14 mouse cellular contexts compared by ENCODE assay signal in the genomic region with DNA sequence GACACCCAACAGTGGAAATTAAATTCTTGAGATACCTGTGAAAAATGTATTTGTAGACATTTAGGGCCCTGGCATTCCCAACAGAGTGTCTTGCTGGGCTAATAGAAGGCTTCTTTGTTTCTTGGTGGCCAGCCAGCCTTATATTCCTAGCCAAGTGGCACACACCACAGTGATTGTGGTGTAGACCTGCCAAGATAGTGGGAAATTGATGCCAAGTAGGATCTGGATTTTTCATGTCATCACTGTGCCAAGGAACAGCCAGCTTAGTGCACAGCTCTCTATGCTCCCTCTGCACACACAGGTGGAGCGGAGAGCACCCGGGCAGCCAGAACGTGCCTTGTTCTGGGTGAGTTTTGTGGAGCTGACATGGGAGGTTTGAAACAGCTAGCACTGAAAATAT. TPM values are rescaled to one million over a fixed set of nuclear protein-coding genes. Genes with fewer than 3 reads are reported as not detected.
DNase-seq lines count a peak whose midpoint lies in the region; ATAC-seq and TF ChIP-seq lines count a peak whose summit lies in the region.
"Had no signal": no experiment of that assay in that cellular context is flagged by ENCODE, and none has a peak within 500 bp of the region (broad histone marks: within the 10 kb centered on the region; RNA-seq: fewer than 3 reads in every experiment).

No protein-coding gene starts in this region.

- H3K9me3 ChIP-seq in forebrain, embryonic 15.5 days, result peaks cover 8% of the 10 kb centered on the region; the same call in 1 of the 2 replicates
- H3K9me3 ChIP-seq in forebrain, embryonic 10.5 days, result peaks cover 8% of the 10 kb centered on the region; the same call in 1 of the 2 replicates
- H3K9me3 ChIP-seq in midbrain, postnatal 0 days (ENCODE audit: low read length), result peaks cover 5% of the 10 kb centered on the region
- H3K9me3 ChIP-seq in midbrain, embryonic 13.5 days, result no peaks in the 10 kb centered on the region; the same call in 1 of the 2 replicates
- H3K9me3 ChIP-seq in limb, embryonic 10.5 days (replicated peaks), result no peaks in the 10 kb centered on the region
- H3K9me3 ChIP-seq: embryonic facial prominence, embryonic 15.5 days; heart, embryonic 15.5 days; lung, embryonic 15.5 days; stomach, embryonic 15.5 days had no signal

- H3K4me2 ChIP-seq in forebrain, embryonic 15.5 days (replicated peaks), result no peak overlapping the region
- H3K4me2 ChIP-seq in midbrain, postnatal 0 days (ENCODE audit: low read depth, low read length, poor library complexity, severe bottlenecking), result no peak overlapping the region
- no peak overlapping the region for H3K4me2 ChIP-seq in midbrain, embryonic 13.5 days (replicated peaks)
- H3K4me2 ChIP-seq: embryonic facial prominence, embryonic 15.5 days; heart, embryonic 15.5 days; lung, embryonic 15.5 days; stomach, embryonic 15.5 days had no signal

- peaks cover 26% of the 10 kb centered on the region for H3K4me1 ChIP-seq in forebrain, embryonic 15.5 days
- H3K4me1 ChIP-seq in forebrain, embryonic 10.5 days, result peaks cover 13% of the 10 kb centered on the region
- 0 out of 2 replicates have a peak, but pooled peaks cover 5% of the 10 kb centered on the region for H3K4me1 ChIP-seq in midbrain, postnatal 0 days (ENCODE audit: insufficient read depth, low read length)
- H3K4me1 ChIP-seq in midbrain, embryonic 13.5 days (replicated peaks), result peaks cover 4% of the 10 kb centered on the region; the same call in 1 of the 2 replicates
- H3K4me1 ChIP-seq in limb, embryonic 10.5 days, result peaks cover 8% of the 10 kb centered on the region
- H3K4me1 ChIP-seq: stomach, embryonic 15.5 days had no signal

- no peak overlapping the region for H3K27ac ChIP-seq in forebrain, embryonic 15.5 days (replicated peaks)
- H3K27ac ChIP-seq in forebrain, embryonic 10.5 days, result no peak overlapping the region
- no peak overlapping the region for H3K27ac ChIP-seq in midbrain, postnatal 0 days (ENCODE audit: low read depth, low read length)
- H3K27ac ChIP-seq in midbrain, embryonic 13.5 days, result no peak overlapping the region
- no peak overlapping the region for H3K27ac ChIP-seq in layer of hippocampus, adult 2 months
- no peak overlapping the region for H3K27ac ChIP-seq in limb, embryonic 10.5 days
- H3K27ac ChIP-seq: embryonic facial prominence, embryonic 15.5 days; heart, embryonic 15.5 days; lung, embryonic 15.5 days; stomach, embryonic 15.5 days had no signal

- 61% methylated on average over 3 of the region's 3 CpGs for WGBS in forebrain, embryonic 15.5 days
- WGBS in forebrain, embryonic 10.5 days, result 96% methylated on average over 3 of the region's 3 CpGs
- WGBS in midbrain, postnatal 0 days, result 68% methylated on average over 3 of the region's 3 CpGs
- 91% methylated on average over 3 of the region's 3 CpGs for WGBS in midbrain, embryonic 13.5 days
- WGBS in limb, embryonic 10.5 days, result 91% methylated on average over 3 of the region's 3 CpGs

- no peak for DNase-seq in forebrain, embryonic 10.5 days (ENCODE audit: extremely low spot score, low spot score)
- DNase-seq in midbrain, postnatal 0 days (ENCODE audit: low spot score), result peak; percentile 71
- peak; percentile 42 to 51 for DNase-seq in layer of hippocampus, adult 2 months (ENCODE audit: low spot score in 2 of 2)
- DNase-seq in embryo, embryonic 10 days (ENCODE audit: low spot score), result no peak
- no peak for DNase-seq in limb, embryonic 10.5 days (ENCODE audit: low spot score)
- no peak for DNase-seq in testis, postnatal 14 days (ENCODE audit: low spot score)
- DNase-seq: kidney, adult 11 months had no signal

- no peak overlapping the region for H3K9ac ChIP-seq in forebrain, embryonic 15.5 days (replicated peaks)
- H3K9ac ChIP-seq in midbrain, postnatal 0 days (replicated peaks; ENCODE audit: low read length, poor library complexity, severe bottlenecking), result no peak overlapping the region
- H3K9ac ChIP-seq in midbrain, embryonic 13.5 days (replicated peaks), result no peak overlapping the region
- H3K9ac ChIP-seq: embryonic facial prominence, embryonic 15.5 days; heart, embryonic 15.5 days; lung, embryonic 15.5 days; stomach, embryonic 15.5 days had no signal

- no peak for TF ChIP-seq CTCF in midbrain, postnatal 0 days (IDR thresholded peaks at IDR 0.05)
- TF ChIP-seq CTCF in layer of hippocampus, adult 2 months (conservative IDR thresholded peaks at IDR 0.05), result no peak

- no peaks in the 10 kb centered on the region for H3K27me3 ChIP-seq in forebrain, embryonic 15.5 days
- H3K27me3 ChIP-seq in forebrain, embryonic 10.5 days (ENCODE audit: poor library complexity, severe bottlenecking), result no peaks in the 10 kb centered on the region
- H3K27me3 ChIP-seq in midbrain, postnatal 0 days (ENCODE audit: insufficient read depth, low read length), result no peaks in the 10 kb centered on the region
- no peaks in the 10 kb centered on the region for H3K27me3 ChIP-seq in midbrain, embryonic 13.5 days
- no peaks in the 10 kb centered on the region for H3K27me3 ChIP-seq in limb, embryonic 10.5 days (ENCODE audit: low read depth, poor library complexity, severe bottlenecking)
- H3K27me3 ChIP-seq: embryonic facial prominence, embryonic 15.5 days; heart, embryonic 15.5 days; stomach, embryonic 15.5 days had no signal

- peak; percentile 80 for ATAC-seq in forebrain, embryonic 15.5 days (replicated peaks)
- no peak for ATAC-seq in midbrain, postnatal 0 days (ENCODE audit: low FRiP score)
- ATAC-seq in midbrain, embryonic 13.5 days, result no peak
- ATAC-seq: midbrain, embryonic 16.5 days had no signal

- H3K4me3 ChIP-seq in forebrain, embryonic 15.5 days, result no peak overlapping the region
- H3K4me3 ChIP-seq in forebrain, embryonic 10.5 days, result no peak overlapping the region
- H3K4me3 ChIP-seq in midbrain, postnatal 0 days (ENCODE audit: low read depth, low read length), result no peak overlapping the region
- H3K4me3 ChIP-seq in midbrain, embryonic 13.5 days (replicated peaks), result no peak overlapping the region
- no peak overlapping the region for H3K4me3 ChIP-seq in layer of hippocampus, adult 2 months
- H3K4me3 ChIP-seq in limb, embryonic 10.5 days, result no peak overlapping the region
- H3K4me3 ChIP-seq: embryonic facial prominence, embryonic 15.5 days; heart, embryonic 15.5 days; lung, embryonic 15.5 days; stomach, embryonic 15.5 days had no signal

- no peaks in the 10 kb centered on the region for H3K36me3 ChIP-seq in forebrain, embryonic 15.5 days
- no peaks in the 10 kb centered on the region for H3K36me3 ChIP-seq in forebrain, embryonic 10.5 days (replicated peaks)
- H3K36me3 ChIP-seq in midbrain, postnatal 0 days (ENCODE audit: insufficient read depth, low read length), result no peaks in the 10 kb centered on the region
- no peaks in the 10 kb centered on the region for H3K36me3 ChIP-seq in midbrain, embryonic 13.5 days
- H3K36me3 ChIP-seq in limb, embryonic 10.5 days, result no peaks in the 10 kb centered on the region
- H3K36me3 ChIP-seq: embryonic facial prominence, embryonic 15.5 days; heart, embryonic 15.5 days; lung, embryonic 15.5 days; stomach, embryonic 15.5 days had no signal

RNA-seq across cellular contexts. Expression of a gene that starts 11.0 kb away (rescaled TPM):
- 2.5 and 2.7 TPM in 2 replicates for polyA plus RNA-seq in forebrain, embryonic 15.5 days (2015; fragmentation: Nextera tagmentation; extraction: Ambion mirVana)
- polyA plus RNA-seq in forebrain, embryonic 10.5 days (2016; fragmentation: Nextera tagmentation; extraction: Ambion mirVana), result 1.2 and 1.5 TPM in 2 replicates
- 9.5 and 14.2 TPM in 2 replicates for total RNA-seq in midbrain, postnatal 0 days (2014; rRNA removed)
- polyA plus RNA-seq in midbrain, postnatal 0 days (2015; fragmentation: Nextera tagmentation; extraction: Ambion mirVana), result 5.3 and 6.3 TPM in 2 replicates
- 2.2 and 2.3 TPM in 2 replicates for polyA plus RNA-seq in midbrain, embryonic 13.5 days (2015; fragmentation: Nextera tagmentation; extraction: Ambion mirVana)
- 1 to 10 TPM; 6.2 to 7.1 TPM for total RNA-seq in layer of hippocampus, adult 2 months (2021)
- 1.0 and 1.4 TPM in 2 replicates for polyA plus RNA-seq in limb, embryonic 10.5 days (2016; fragmentation: Nextera tagmentation; extraction: Ambion mirVana)

RNA-seq across cellular contexts. Expression of a gene that starts 24.2 kb away (rescaled TPM):
- polyA plus RNA-seq in forebrain, embryonic 15.5 days (2015; fragmentation: Nextera tagmentation; extraction: Ambion mirVana), result 43.0 and 45.0 TPM in 2 replicates
- 94.8 and 102 TPM in 2 replicates for polyA plus RNA-seq in forebrain, embryonic 10.5 days (2016; fragmentation: Nextera tagmentation; extraction: Ambion mirVana)
- total RNA-seq in midbrain, postnatal 0 days (2014; rRNA removed), result 17.8 and 43.3 TPM in 2 replicates
- 43.7 and 50.8 TPM in 2 replicates for polyA plus RNA-seq in midbrain, postnatal 0 days (2015; fragmentation: Nextera tagmentation; extraction: Ambion mirVana)
- polyA plus RNA-seq in midbrain, embryonic 13.5 days (2015; fragmentation: Nextera tagmentation; extraction: Ambion mirVana), result 31.9 and 34.5 TPM in 2 replicates
- 10 to 100 TPM; 35.3 to 39.3 TPM for total RNA-seq in layer of hippocampus, adult 2 months (2021)
- polyA plus RNA-seq in limb, embryonic 10.5 days (2016; fragmentation: Nextera tagmentation; extraction: Ambion mirVana), result 109 and 121 TPM in 2 replicates

Comparison
In these comparisons a context has a peak if more than half of its experiments do, and no peak if none do; other contexts are left out.
1. DNase-seq: peak in midbrain, postnatal 0 days (single experiment) and layer of hippocampus, adult 2 months (2 of 2); none in forebrain, embryonic 10.5 days (single experiment), embryo, embryonic 10 days (single experiment), limb, embryonic 10.5 days (single experiment) and testis, postnatal 14 days (single experiment).